Mouse (Mus musculus) layer of hippocampus, adult 11-12 months (tissue): ENCODE measurements around the gene Micu1.

ENCODE experiments used
- DNase-seq: peaks from one replicate; pipeline ENCODE4 v3.0.0; 2022; ENCODE audit warnings: low spot score

The Micu1 gene

GRCm38 (mm10) chr10:59809991-59810574, 107.8 kb downstream of the Micu1 start:
- no peak for DNase-seq

- no peak for DNase-seq
These were observed 110.7 kb downstream of the Micu1 start for GRCm38 (mm10) chr10:59812939-59813338.

DNA sequence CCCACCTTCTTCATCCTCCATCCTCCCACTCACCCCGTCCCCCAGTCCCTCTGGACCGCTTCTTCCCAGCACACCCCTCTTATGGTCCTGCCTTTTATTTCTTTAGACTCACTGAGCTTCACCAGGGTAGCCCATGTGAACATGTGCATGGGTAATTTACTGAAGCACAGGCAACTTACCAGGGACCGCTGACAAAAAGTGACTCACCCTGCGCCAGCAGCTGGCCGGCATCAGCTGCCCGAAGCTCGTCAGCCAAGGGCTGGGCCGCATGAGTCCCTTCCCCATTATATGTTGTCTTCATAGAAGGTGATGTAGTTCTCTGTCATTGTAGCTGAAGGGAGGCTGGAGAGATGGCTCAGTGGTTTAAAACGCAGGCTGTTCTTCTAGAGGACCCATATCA, 111.5 kb downstream of the Micu1 start:
- DNase-seq, result no peak

- DNase-seq, result peak; percentile 31
These were observed 112.4 kb downstream of the Micu1 start for GRCm38 (mm10) chr10:59814505-59815155.

GRCm38 (mm10) chr10:59816569-59816968, 114.3 kb downstream of the Micu1 start:
- peak; percentile 49 for DNase-seq

GRCm38 (mm10) chr10:59817528-59817927, 115.3 kb downstream of the Micu1 start:
- no peak for DNase-seq

DNA sequence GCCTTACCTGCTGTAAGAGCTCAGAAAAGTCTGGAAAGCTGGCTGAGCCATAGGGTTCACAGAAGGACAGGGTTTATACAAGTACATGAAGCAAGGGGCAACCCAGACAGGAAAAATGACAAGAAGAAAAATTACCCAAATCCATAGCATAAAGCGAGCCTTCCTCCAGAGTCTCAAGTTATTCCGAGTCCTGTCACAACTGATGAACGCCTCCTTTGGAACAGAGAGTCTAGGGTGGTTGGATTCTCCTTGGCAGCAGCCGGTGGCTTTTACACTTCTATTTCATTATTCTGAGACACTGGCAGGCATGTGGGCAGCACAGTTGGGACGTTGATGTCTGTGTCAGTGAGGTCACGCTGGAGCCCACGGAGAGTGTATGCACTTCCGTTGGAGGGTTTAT, 115.7 kb downstream of the Micu1 start:
- no peak for DNase-seq

DNA sequence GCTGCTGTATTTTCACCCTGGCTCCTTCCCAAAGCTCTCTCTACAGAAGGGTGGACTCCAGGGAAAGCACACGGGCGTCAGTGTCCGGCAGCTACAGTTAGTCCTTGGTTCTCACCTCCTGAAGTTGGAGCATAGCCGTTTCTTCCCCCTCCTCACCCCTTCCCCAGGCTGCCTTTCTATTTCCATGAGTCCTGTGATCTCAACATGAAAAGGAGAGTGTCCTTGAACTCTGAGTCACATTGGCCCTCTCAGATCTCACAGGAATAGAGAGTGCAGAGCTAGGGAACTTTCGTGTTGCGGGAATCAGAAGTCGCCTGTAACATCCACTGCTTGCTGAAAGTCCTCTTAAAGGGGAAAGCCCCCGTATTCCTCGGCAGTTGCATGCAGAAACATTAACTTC, 116.9 kb downstream of the Micu1 start:
- DNase-seq, result no peak

DNA sequence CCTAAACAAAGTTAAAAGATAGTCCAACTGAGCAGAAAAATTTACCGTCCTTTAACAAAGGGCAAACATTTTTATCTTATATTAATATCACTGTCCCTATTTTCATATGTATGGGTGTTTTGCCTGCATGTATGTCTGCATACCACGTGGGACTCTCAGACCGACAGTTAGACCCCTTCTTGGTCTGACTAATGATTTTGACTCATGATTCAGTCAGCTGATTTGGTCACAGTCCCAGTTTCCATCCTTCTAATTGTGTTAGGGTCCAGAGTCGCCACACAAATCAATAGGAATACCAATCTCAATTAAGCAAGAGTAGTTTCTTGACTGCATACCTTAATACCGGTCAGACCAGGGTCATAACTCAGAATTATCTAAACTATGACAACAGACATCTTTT, 118.6 kb downstream of the Micu1 start:
- no peak for DNase-seq

DNA sequence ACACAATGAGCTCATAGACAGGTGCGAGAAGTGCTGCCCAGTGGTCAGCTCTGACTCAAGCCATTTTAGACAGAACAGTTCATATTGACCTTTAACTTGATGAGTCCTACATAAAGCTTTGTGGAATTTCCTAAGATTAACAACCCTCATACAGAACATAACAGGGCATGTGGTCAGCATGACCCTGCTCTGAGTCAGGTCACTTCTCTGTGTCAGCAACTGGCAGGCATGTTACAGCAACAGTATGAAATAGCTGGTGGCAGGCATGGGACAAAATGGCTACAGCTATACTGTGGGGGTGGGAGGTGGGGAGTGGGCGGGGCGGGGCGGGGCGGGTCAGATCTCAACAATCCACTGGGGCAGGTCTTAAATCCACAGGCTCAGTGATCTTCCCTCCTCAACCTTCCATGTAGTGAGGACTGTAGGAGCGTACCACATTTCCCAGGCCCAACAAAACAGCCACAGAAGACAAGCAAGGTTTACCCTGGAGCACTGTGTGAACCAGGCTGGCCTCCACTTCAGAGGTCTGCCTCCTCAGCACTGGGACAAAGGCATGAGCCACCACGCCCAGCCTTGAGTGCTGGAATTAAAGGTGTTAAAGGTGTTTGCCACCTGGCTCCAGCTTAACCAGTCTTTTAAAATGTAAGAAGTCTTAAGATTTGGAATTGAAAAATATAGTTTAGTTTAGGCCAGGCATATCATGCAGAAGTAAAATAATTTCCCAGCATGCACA, 119.2 kb downstream of the Micu1 start:
- no peak for DNase-seq

DNA sequence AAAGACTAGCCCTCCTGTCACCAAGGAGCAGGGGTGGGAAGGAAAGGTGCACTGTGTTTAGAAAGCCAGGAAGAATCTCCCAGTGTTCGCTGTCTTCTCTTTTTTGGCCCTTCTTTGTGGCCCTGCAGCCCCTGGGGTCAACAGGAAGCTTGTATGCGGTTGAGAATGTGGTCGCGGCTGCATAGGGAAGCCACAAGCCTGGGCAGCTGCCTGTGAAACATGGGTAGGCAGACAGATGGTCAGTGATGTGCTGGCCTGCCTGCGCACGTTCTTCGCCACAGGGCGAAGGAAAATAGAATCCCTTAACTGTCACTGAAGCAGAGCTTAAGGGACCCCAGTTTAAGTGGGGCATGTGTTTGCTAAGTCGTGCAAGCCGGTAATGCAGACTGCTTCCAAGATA, 120.6 kb downstream of the Micu1 start:
- DNase-seq, result no peak

- no peak for DNase-seq
These were observed 123.0 kb downstream of the Micu1 start for GRCm38 (mm10) chr10:59825137-59825812.

GRCm38 (mm10) chr10:59829886-59830285, 127.6 kb downstream of the Micu1 start:
- no peak for DNase-seq

GRCm38 (mm10) chr10:59831950-59832349, 129.7 kb downstream of the Micu1 start:
- no peak for DNase-seq

DNA sequence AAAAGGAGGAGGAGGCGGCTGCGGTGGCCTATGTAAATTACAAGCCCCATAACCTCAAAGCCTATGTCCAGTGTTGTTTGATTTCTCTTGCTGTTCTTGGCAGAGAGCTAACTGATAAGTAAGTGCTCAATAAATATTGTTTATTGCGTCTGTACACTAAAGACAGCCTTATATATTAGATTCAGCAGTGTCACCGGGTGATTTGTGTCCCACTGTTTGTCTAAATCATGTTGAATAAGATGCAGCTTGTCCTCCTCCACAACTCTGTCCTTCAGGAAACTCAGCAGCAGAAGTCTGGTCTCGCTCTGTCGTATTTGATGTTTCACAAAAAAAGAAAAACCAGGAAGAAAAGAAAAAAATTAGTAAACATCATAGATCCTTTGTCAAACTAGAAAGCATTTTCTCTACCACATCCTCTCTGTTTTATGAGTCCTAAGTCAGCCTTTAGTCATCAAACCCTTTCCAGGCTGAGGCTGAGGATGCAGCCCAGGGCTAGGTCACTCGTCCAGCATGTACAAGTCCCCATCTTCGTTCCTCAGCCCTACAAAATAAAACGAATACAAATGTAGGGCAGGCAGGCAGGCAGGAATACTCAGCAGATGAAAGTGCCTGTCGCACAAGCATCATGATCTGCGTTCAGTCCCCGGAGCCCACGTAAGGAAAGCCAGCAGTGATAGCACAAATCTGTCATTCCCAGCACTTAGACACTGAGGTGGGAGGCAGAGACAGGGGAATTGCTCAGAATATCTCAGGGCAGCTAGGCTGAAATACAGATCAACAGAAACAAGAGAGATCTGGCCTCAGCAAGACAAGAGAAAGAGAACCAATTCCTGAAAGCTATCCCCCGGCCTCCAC, 133.3 kb downstream of the Micu1 start:
- no peak for DNase-seq

GRCm38 (mm10) chr10:59837490-59837889, 135.2 kb downstream of the Micu1 start:
- no peak for DNase-seq

DNA sequence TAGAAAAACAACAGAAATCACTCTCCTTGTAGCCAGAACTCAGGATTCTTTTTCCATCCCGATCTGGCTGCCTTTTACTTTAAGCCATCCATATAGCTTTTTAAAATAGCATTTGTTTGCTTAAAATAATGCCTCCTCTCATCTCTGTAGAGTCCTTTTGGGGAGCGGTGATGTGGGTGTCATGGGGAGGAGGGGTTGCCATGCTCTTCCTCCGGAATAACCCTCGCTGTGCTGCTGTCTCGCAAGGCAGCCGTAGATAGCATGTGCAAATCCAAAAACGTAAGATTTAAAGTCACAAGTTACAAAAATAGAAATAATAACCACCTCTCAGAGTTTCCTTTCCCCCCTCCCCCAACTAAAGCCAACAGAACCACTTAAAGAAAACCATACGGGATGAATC, 139.2 kb downstream of the Micu1 start:
- DNase-seq, result no peak

- DNase-seq, result no peak
These were observed 140.8 kb downstream of the Micu1 start for GRCm38 (mm10) chr10:59843125-59843524.

- no peak for DNase-seq
These were observed 142.4 kb downstream of the Micu1 start for GRCm38 (mm10) chr10:59844686-59845085.

GRCm38 (mm10) chr10:59846416-59846815, 144.1 kb downstream of the Micu1 start:
- DNase-seq, result peak; percentile 57

GRCm38 (mm10) chr10:59848079-59848877, 146.0 kb downstream of the Micu1 start:
- no peak for DNase-seq
